Comparison of ENCODE assay signal across 8 mouse cellular contexts in genomic region chr8:105606189-105607023, GRCm38 (mm10). TPM values are rescaled to one million over a fixed set of nuclear protein-coding genes. Genes with fewer than 3 reads are reported as not detected.
A peak's percentile ranks its signal among the peaks of the same experiment; 100 is the strongest.
DNase-seq lines count a peak whose midpoint lies in the region; ATAC-seq lines count a peak whose summit lies in the region.

No protein-coding gene starts in this region.

- DNase-seq in adrenal gland, adult 18-20 months (ENCODE audit: low spot score in 2 of 2): peak; percentile 77
- DNase-seq in embryo, embryonic 11 days: peak; percentile 93
- peak; percentile 76 to 82 for DNase-seq in gastrocnemius, postnatal 36 days
- DNase-seq in left cerebral cortex, postnatal 36 days (ENCODE audit: low spot score in 2 of 2): peak; percentile 82 to 86
- peak; percentile 91 for DNase-seq in mesoderm, embryonic 11.5 days (ENCODE audit: low read depth, low spot score)
- peak; percentile 80 for DNase-seq in right cerebral cortex, postnatal 4 days

- peak overlapping the region; percentile 83 for H3K9ac ChIP-seq in intestine, embryonic 15.5 days

- ATAC-seq in intestine, embryonic 15.5 days: peak; percentile 75
- no peak for ATAC-seq in activated CD4-positive, CD25-positive, alpha-beta regulatory T cell, adult 4 months

- peak overlapping the region; percentile 74 for H3K4me3 ChIP-seq in intestine, embryonic 15.5 days (replicated peaks)

- intact Hi-C loops in gastrocnemius, postnatal 36 days (cut with DNase I): loop anchor here (5.0 kb wide), 1 partner anchor 39 kb away; the partner anchor contains the start of gene Atp6v0d1
- intact Hi-C loops in left cerebral cortex, postnatal 36 days (cut with DNase I): loop anchor here (1.0 to 2.0 kb wide), 2 partner anchors 30 to 40 kb away; partner anchors contain the start of genes Atp6v0d1 and Ctcf

- 2% methylated on average over 30 of the region's 30 CpGs for WGBS in intestine, embryonic 15.5 days

- H3K27me3 ChIP-seq in intestine, embryonic 15.5 days (replicated peaks): no peaks in the 10 kb centered on the region

- no peaks in the 10 kb centered on the region for H3K36me3 ChIP-seq in intestine, embryonic 15.5 days

- peak overlapping the region; percentile 93 for H3K4me2 ChIP-seq in intestine, embryonic 15.5 days (replicated peaks)

- H3K9me3 ChIP-seq in intestine, embryonic 15.5 days: no peaks in the 10 kb centered on the region

- H3K27ac ChIP-seq in intestine, embryonic 15.5 days: peak overlapping the region; percentile 89

- H3K4me1 ChIP-seq in intestine, embryonic 15.5 days (replicated peaks): peaks cover 25% of the 10 kb centered on the region

RNA-seq across cellular contexts. Expression of gene Ripor1, which starts 1.4 kb away (rescaled TPM):
- total RNA-seq in adrenal gland, adult 18-20 months (2021): 10 to 100 TPM; 25.9 to 32.9 TPM
- total RNA-seq in gastrocnemius, postnatal 36 days (2021): 10 to 100 TPM; 15.1 to 18.2 TPM
- polyA plus RNA-seq in intestine, embryonic 15.5 days (2015; fragmentation: Nextera tagmentation; extraction: Ambion mirVana): 18.4 and 18.5 TPM in 2 replicates
- total RNA-seq in left cerebral cortex, postnatal 36 days (2021): 10 to 100 TPM; 70.3 to 89.3 TPM
- 1 to 10 TPM; 6.7 to 7.9 TPM for polyA plus RNA-seq in activated CD4-positive, CD25-positive, alpha-beta regulatory T cell, adult 4 months (2017; shearing (Covaris generic))

RNA-seq across cellular contexts. Expression of gene Ctcf, which starts 30.0 kb away (rescaled TPM):
- 10 to 100 TPM; 54.2 to 55.2 TPM for total RNA-seq in adrenal gland, adult 18-20 months (2021)
- total RNA-seq in gastrocnemius, postnatal 36 days (2021): 10 to 100 TPM; 27.0 to 29.9 TPM
- 96.4 and 106 TPM in 2 replicates for polyA plus RNA-seq in intestine, embryonic 15.5 days (2015; fragmentation: Nextera tagmentation; extraction: Ambion mirVana)
- 10 to 100 TPM; 61.2 to 77.2 TPM for total RNA-seq in left cerebral cortex, postnatal 36 days (2021)
- polyA plus RNA-seq in activated CD4-positive, CD25-positive, alpha-beta regulatory T cell, adult 4 months (2017; shearing (Covaris generic)): 10 to 100 TPM; 51.3 to 61.4 TPM

RNA-seq across cellular contexts. Expression of gene Agrp, which starts 30.8 kb away (rescaled TPM):
- 1 to 10 TPM; 3.3 to 5.3 TPM for total RNA-seq in adrenal gland, adult 18-20 months (2021)
- total RNA-seq in gastrocnemius, postnatal 36 days (2021): under 1 TPM in 1 of 2 experiments, not detected in 1; 0.56 TPM
- polyA plus RNA-seq in intestine, embryonic 15.5 days (2015; fragmentation: Nextera tagmentation; extraction: Ambion mirVana): 0.57 and 0.88 TPM in 2 replicates
- total RNA-seq in left cerebral cortex, postnatal 36 days (2021): not detected
- under 1 TPM in 1 of 2 experiments, not detected in 1; 0.87 TPM for polyA plus RNA-seq in activated CD4-positive, CD25-positive, alpha-beta regulatory T cell, adult 4 months (2017; shearing (Covaris generic))

RNA-seq across cellular contexts. Expression of gene Atp6v0d1, which starts 40.6 kb away (rescaled TPM):
- 100 to 1,000 TPM; 118 to 121 TPM for total RNA-seq in adrenal gland, adult 18-20 months (2021)
- total RNA-seq in gastrocnemius, postnatal 36 days (2021): 10 to 100 TPM; 37.3 to 40.9 TPM
- 78.2 and 89.4 TPM in 2 replicates for polyA plus RNA-seq in intestine, embryonic 15.5 days (2015; fragmentation: Nextera tagmentation; extraction: Ambion mirVana)
- total RNA-seq in left cerebral cortex, postnatal 36 days (2021): 100 to 1,000 TPM; 305 to 349 TPM
- polyA plus RNA-seq in activated CD4-positive, CD25-positive, alpha-beta regulatory T cell, adult 4 months (2017; shearing (Covaris generic)): 10 to 100 TPM; 40.7 to 42.8 TPM
